Mouse (Mus musculus): ENCODE results near the gene Cdrt4. TPM values are rescaled to one million over a fixed set of nuclear protein-coding genes. Genes with fewer than 3 reads are reported as not detected.

Cdrt4 gene
- polyA plus RNA-seq, 1 experiment from 2014 or later, result not detected

DNA sequence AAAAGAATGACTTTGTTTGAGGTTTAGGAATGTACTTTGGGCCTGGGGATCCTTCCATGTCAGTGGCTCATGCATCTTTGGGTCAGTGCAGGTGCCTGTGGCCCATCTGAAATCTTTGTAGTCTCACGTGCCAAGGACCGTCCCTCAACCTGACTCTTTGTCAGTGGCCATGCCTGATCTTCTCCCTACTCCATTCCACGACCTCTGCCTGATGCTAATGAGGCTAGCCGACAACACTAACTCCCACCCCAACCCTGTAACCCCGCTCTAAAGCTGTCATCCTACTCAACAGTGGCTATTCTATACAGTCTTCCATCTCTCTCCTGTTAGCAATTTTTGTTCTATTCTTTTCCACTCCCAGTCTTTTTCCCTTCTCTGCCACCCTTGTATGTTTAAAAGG is 4.2 kb downstream of the Cdrt4 start:
- no peaks in the 10 kb centered on the region for H3K27me3 ChIP-seq (ENCODE audit: control insufficient read depth, insufficient read depth, low read length)
- H3K36me3 ChIP-seq (ENCODE audit: control insufficient read depth, insufficient read depth, low read length), result no peaks in the 10 kb centered on the region
- H3K4me3 ChIP-seq (ENCODE audit: low read depth, low read length), result no peak overlapping the region
- H3K4me1 ChIP-seq (ENCODE audit: control insufficient read depth, insufficient read depth, low read length), result no peaks in the 10 kb centered on the region
- 87% methylated on average over 5 of the region's 5 CpGs for WGBS
- no peak overlapping the region for H3K9ac ChIP-seq (replicated peaks; ENCODE audit: low read depth, low read length)
- H3K9me3 ChIP-seq (ENCODE audit: control insufficient read depth, low read depth, low read length), result peaks cover 6% of the 10 kb centered on the region; the same call in 1 of the 2 replicates
- no peak for ATAC-seq (ENCODE audit: insufficient number of reproducible peaks, insufficient read depth, low FRiP score, low read depth)
- no peak overlapping the region for H3K4me2 ChIP-seq (replicated peaks; ENCODE audit: low read depth, low read length)
- no peak overlapping the region for H3K27ac ChIP-seq (ENCODE audit: low read length)

DNA sequence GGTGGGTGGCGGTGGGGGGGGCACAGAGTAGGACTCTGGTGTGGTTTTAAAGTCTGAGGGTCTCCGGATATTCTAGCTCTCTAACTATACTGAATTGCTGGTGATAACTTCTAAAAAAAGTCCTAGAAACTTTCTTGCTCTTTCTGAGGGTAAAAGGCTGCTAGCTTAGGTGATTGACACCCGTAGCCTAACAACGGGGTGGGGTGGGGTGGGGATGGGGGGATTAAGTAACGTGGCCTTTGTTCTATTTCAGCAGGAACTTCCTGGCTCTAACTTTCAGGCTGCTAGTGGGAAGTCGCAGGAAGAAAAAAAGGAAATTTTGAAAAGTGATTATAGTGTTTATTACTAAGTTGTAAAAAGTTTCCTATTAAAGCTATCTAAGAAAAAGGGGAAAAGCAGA is 4.8 kb downstream of the Cdrt4 start:
- WGBS, result 53% methylated on average over 6 of the region's 6 CpGs
- Histone ChIP-seq H3K9me3 (ENCODE audit: control insufficient read depth, low read depth, low read length) (peaks cover 6% of the 10 kb centered on the region; the same call in 1 of the 2 replicates), H3K9ac (replicated peaks; ENCODE audit: low read depth, low read length) (no peak overlapping the region), H3K4me1 (ENCODE audit: control insufficient read depth, insufficient read depth, low read length) (no peaks in the 10 kb centered on the region), H3K4me2 (replicated peaks; ENCODE audit: low read depth, low read length) (no peak overlapping the region), H3K27ac (ENCODE audit: low read length) (no peak overlapping the region), H3K36me3 (ENCODE audit: control insufficient read depth, insufficient read depth, low read length) (no peaks in the 10 kb centered on the region), H3K4me3 (ENCODE audit: low read depth, low read length) (no peak overlapping the region), H3K27me3 (ENCODE audit: control insufficient read depth, insufficient read depth, low read length) (no peaks in the 10 kb centered on the region)
- no peak for ATAC-seq (ENCODE audit: insufficient number of reproducible peaks, insufficient read depth, low FRiP score, low read depth)

DNA sequence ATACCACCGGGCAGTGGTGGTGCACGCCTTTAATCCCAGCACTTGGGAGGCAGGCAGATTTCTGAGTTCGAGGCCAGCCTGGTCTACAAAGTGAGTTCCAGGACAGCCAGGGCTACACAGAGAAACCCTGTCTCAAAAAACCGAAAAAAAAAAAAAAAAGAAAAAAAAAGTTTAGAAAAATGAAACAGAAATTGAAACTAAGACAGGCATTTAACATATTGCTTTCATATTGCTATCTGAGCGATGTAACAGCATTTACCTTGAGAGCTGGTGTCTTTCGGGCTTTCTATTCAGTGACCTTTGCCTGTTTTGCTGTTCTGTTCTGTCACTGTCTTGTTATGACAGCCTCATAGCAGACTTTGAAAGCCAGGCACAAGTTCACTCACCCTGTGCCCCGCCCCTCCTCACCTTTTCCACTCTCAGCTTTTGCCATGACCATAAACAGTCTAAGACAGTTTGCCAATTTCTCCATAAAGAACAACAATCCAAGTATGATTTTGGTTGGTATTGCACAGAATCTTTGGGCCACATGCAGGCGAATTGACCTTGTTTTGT is 6.7 kb downstream of the Cdrt4 start:
- H3K9ac ChIP-seq (replicated peaks; ENCODE audit: low read depth, low read length), result no peak overlapping the region
- no peaks in the 10 kb centered on the region for H3K36me3 ChIP-seq (ENCODE audit: control insufficient read depth, insufficient read depth, low read length)
- 85% methylated on average over 8 of the region's 8 CpGs for WGBS
- H3K4me3 ChIP-seq (ENCODE audit: low read depth, low read length), result no peak overlapping the region
- H3K27me3 ChIP-seq (ENCODE audit: control insufficient read depth, insufficient read depth, low read length), result no peaks in the 10 kb centered on the region
- no peaks in the 10 kb centered on the region for H3K4me1 ChIP-seq (ENCODE audit: control insufficient read depth, insufficient read depth, low read length)
- H3K27ac ChIP-seq (ENCODE audit: low read length), result no peak overlapping the region
- peaks cover 6% of the 10 kb centered on the region; the same call in 1 of the 2 replicates for H3K9me3 ChIP-seq (ENCODE audit: control insufficient read depth, low read depth, low read length)
- H3K4me2 ChIP-seq (replicated peaks; ENCODE audit: low read depth, low read length), result no peak overlapping the region
- no peak for ATAC-seq (ENCODE audit: insufficient number of reproducible peaks, insufficient read depth, low FRiP score, low read depth)

DNA sequence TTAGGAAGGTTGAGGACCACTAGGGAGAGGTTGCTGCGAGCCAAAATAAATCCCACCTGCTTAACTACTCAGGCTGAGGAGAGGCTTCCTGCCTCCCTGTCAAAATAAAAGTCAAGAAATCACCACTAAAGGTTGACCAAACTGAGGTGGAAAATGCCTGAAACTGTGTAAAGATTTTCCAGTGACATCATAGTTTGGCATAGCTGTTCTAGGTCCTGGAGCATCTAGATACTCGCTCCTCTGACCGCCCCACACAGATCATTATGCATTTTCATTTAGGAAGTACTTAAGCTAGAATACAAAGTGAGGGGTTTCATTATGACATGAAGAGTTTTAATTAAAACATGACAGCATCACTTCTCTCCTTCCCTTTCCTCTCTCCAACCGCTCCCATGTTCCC is 12.3 kb downstream of the Cdrt4 start:
- 72% methylated on average over 4 of the region's 4 CpGs for WGBS
- Histone ChIP-seq H3K36me3 (ENCODE audit: control insufficient read depth, insufficient read depth, low read length) (no peaks in the 10 kb centered on the region), H3K9ac (replicated peaks; ENCODE audit: low read depth, low read length) (no peak overlapping the region), H3K27me3 (ENCODE audit: control insufficient read depth, insufficient read depth, low read length) (no peaks in the 10 kb centered on the region), H3K9me3 (ENCODE audit: control insufficient read depth, low read depth, low read length) (no peaks in the 10 kb centered on the region), H3K4me2 (replicated peaks; ENCODE audit: low read depth, low read length) (no peak overlapping the region), H3K4me1 (ENCODE audit: control insufficient read depth, insufficient read depth, low read length) (peaks cover 16% of the 10 kb centered on the region), H3K27ac (ENCODE audit: low read length) (no peak overlapping the region), H3K4me3 (ENCODE audit: low read depth, low read length) (no peak overlapping the region)
- no peak for ATAC-seq (ENCODE audit: insufficient number of reproducible peaks, insufficient read depth, low FRiP score, low read depth)

DNA sequence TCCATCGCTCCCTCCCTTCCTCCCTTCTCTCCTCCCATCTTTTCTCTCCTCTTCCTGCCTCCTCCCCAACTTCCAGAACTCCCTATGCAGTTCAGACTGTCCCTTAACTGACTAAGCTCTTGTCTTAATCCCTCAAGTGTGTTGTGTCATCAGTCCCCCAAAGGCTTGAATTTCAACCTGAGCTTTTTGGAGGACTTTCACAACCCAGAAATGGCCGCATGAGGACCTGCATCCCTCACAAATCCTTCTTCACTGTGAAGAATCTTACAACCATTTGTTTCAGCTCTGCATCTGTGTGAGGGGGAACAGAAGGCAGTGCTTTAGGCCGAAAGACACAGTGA is 15.4 kb downstream of the Cdrt4 start:
- Histone ChIP-seq H3K4me3 (ENCODE audit: low read depth, low read length) (0 out of 2 replicates have a peak overlapping the region, but pooled peaks have one; percentile 21), H3K9ac (replicated peaks; ENCODE audit: low read depth, low read length) (no peak overlapping the region), H3K27me3 (ENCODE audit: control insufficient read depth, insufficient read depth, low read length) (no peaks in the 10 kb centered on the region), H3K9me3 (ENCODE audit: control insufficient read depth, low read depth, low read length) (no peaks in the 10 kb centered on the region), H3K27ac (ENCODE audit: low read length) (peak overlapping the region; percentile 96), H3K4me1 (ENCODE audit: control insufficient read depth, insufficient read depth, low read length) (peaks cover 16% of the 10 kb centered on the region), H3K36me3 (ENCODE audit: control insufficient read depth, insufficient read depth, low read length) (no peaks in the 10 kb centered on the region), H3K4me2 (replicated peaks; ENCODE audit: low read depth, low read length) (peak overlapping the region; percentile 47)
- no peak for ATAC-seq (ENCODE audit: insufficient number of reproducible peaks, insufficient read depth, low FRiP score, low read depth)
- 48% methylated on average over 3 of the region's 3 CpGs for WGBS

DNA sequence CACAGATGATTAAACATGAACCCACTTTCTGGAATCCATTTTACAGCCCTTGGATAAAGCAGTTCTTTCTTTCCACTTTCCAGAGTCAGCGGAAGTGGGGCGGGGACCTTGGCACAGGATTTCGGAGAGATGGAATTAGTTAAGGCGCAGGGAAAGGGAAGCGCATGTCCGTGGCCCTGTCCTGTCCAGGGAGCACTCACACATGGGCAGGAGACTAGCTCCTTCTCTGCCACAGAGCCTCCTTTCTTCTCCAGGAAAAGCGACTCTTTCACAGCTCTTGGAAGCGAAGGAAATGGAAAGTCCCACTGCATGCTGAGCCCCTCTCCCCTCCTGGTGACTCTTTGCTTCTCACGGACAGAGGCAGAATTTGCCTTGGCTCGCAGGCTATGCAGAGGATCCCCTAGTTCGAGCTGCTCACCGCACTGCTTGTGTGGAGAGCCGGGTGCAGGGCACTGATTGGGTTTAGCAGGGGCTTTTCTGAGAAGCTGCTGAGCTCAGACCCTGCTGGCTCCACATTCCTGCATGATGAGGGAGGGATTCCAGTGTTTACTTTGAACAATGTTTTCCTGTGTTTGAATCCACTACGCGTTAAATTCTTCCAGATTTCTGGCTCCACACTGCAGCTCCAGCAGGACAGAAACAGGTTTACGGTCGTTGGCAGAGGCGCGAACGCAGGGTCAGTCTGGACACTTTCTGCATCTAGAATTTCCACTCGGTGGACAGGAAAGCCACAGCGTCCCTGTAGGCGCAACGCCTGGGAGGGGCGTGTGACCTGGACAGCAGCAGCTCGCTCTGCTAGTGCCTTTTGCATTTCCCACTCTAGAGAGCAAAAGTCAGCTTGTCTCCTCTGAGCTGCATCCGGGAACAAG is 16.0 kb downstream of the Cdrt4 start:
- peaks cover 16% of the 10 kb centered on the region for H3K4me1 ChIP-seq (ENCODE audit: control insufficient read depth, insufficient read depth, low read length)
- no peaks in the 10 kb centered on the region for H3K9me3 ChIP-seq (ENCODE audit: control insufficient read depth, low read depth, low read length)
- peak; percentile 84; the same call in 1 of the 2 replicates for ATAC-seq (ENCODE audit: insufficient number of reproducible peaks, insufficient read depth, low FRiP score, low read depth)
- H3K27me3 ChIP-seq (ENCODE audit: control insufficient read depth, insufficient read depth, low read length), result no peaks in the 10 kb centered on the region
- H3K36me3 ChIP-seq (ENCODE audit: control insufficient read depth, insufficient read depth, low read length), result no peaks in the 10 kb centered on the region
- peak overlapping the region; percentile 30; the same call in 1 of the 2 replicates for H3K9ac ChIP-seq (replicated peaks; ENCODE audit: low read depth, low read length)
- H3K4me2 ChIP-seq (replicated peaks; ENCODE audit: low read depth, low read length), result peak overlapping the region; percentile 47
- H3K4me3 ChIP-seq (ENCODE audit: low read depth, low read length), result peak overlapping the region; percentile 21; the same call in 1 of the 2 replicates
- H3K27ac ChIP-seq (ENCODE audit: low read length), result peak overlapping the region; percentile 96
- WGBS, result 3% methylated on average over 27 of the region's 27 CpGs

DNA sequence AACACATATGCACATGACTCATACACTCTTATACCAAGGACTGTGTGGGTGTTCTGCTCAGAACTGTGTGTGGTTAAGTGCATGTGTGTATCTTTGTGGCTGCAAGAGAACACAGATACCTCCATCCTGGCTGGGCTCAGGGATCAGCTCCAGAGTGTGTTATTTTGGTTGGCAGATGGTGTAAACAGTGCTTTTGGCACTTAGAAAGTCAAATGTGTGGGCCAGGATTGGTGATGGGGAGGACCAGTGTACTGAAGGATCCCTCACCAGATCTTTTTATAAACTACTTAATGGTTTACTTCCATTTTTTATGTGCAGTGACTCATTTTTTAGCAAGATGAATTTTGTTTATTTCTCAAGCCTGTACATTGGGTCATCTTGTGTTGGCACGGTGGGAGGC is 26.2 kb downstream of the Cdrt4 start:
- Histone ChIP-seq H3K9me3 (ENCODE audit: control insufficient read depth, low read depth, low read length) (peaks cover 5% of the 10 kb centered on the region; the same call in 1 of the 2 replicates), H3K9ac (replicated peaks; ENCODE audit: low read depth, low read length) (no peak overlapping the region), H3K36me3 (ENCODE audit: control insufficient read depth, insufficient read depth, low read length) (no peaks in the 10 kb centered on the region), H3K4me1 (ENCODE audit: control insufficient read depth, insufficient read depth, low read length) (no peaks in the 10 kb centered on the region), H3K27me3 (ENCODE audit: control insufficient read depth, insufficient read depth, low read length) (no peaks in the 10 kb centered on the region), H3K27ac (ENCODE audit: low read length) (no peak overlapping the region), H3K4me3 (ENCODE audit: low read depth, low read length) (no peak overlapping the region), H3K4me2 (replicated peaks; ENCODE audit: low read depth, low read length) (no peak overlapping the region)
- ATAC-seq (ENCODE audit: insufficient number of reproducible peaks, insufficient read depth, low FRiP score, low read depth), result no peak
- WGBS, result 69% methylated on average over 1 of the region's 1 CpGs

DNA sequence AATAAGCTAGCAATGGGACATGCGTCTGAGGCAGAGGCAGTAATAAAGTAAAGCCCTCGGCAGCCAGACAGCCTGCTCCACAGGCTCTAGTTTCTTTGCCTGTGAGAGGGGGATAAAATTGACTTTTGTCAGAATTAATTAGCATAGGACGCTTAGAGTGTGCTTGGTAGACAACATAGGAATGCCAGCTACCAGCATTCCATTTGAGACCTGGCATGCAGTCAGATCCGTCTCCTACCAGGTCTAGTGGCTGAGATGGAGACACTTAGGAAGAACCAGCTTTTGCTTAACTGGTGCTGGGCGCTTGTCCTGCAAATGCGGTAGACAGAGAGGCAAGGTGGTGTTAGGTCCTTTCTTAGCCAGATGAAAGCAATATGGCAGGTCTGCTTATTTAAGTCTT is 27.9 kb downstream of the Cdrt4 start:
- H3K27me3 ChIP-seq (ENCODE audit: control insufficient read depth, insufficient read depth, low read length), result no peaks in the 10 kb centered on the region
- H3K9ac ChIP-seq (replicated peaks; ENCODE audit: low read depth, low read length), result no peak overlapping the region
- no peaks in the 10 kb centered on the region for H3K36me3 ChIP-seq (ENCODE audit: control insufficient read depth, insufficient read depth, low read length)
- WGBS, result 73% methylated on average over 6 of the region's 6 CpGs
- no peak overlapping the region for H3K4me2 ChIP-seq (replicated peaks; ENCODE audit: low read depth, low read length)
- no peaks in the 10 kb centered on the region for H3K4me1 ChIP-seq (ENCODE audit: control insufficient read depth, insufficient read depth, low read length)
- H3K27ac ChIP-seq (ENCODE audit: low read length), result no peak overlapping the region
- H3K4me3 ChIP-seq (ENCODE audit: low read depth, low read length), result no peak overlapping the region
- H3K9me3 ChIP-seq (ENCODE audit: control insufficient read depth, low read depth, low read length), result peaks cover 5% of the 10 kb centered on the region; the same call in 1 of the 2 replicates
- no peak for ATAC-seq (ENCODE audit: insufficient number of reproducible peaks, insufficient read depth, low FRiP score, low read depth)
